Mouse (Mus musculus) cerebellum, adult 8-10 months (tissue): ENCODE results near the gene Ap5z1.

Experiments used
- DNase-seq: peaks from one replicate; pipeline ENCODE4 v3.0.0; 2022

The Ap5z1 gene

GRCm38 (mm10) chr5:142524711-142525464, 61.1 kb downstream of the Ap5z1 start:
- no peak for DNase-seq
